Mouse (Mus musculus) left cerebral cortex, adult 2 months (tissue): Measurements from ENCODE around the gene Zfyve28. TPM values are rescaled to one million over a fixed set of nuclear protein-coding genes. Genes with fewer than 3 reads are reported as not detected.
A peak's percentile ranks its signal among the peaks of the same experiment; 100 is the strongest.

Experiments
- DNase-seq, 2 experiments: peaks; one replicate each; pipeline ENCODE4 v3.0.0; 2021 to 2022; ENCODE audit warnings: low spot score in 2 of 2, mixed read lengths in 1 of 2; ENCODE audit errors: extremely low spot score in 1 of 2
- H3K27ac ChIP-seq: fragments of 200-600 bp; 2 replicates; pipeline ENCODE4 v1.8.1; 2022
- H3K4me3 ChIP-seq: fragments of 200-600 bp; 2 replicates; pipeline ENCODE4 v1.8.1; 2022
- CTCF ChIP-seq: fragments of 200-600 bp; IDR thresholded peaks from 2 replicates; pipeline ENCODE4 v1.8.1; 2022; ENCODE audit warnings: antibody characterized with exemption, mild to moderate bottlenecking, moderate library complexity
- intact Hi-C: fragments of 180-260 bp; cut with DNase I; formaldehyde crosslinking; loops from one replicate; pipeline ENCODE4 v1.15.1; 2025
- total RNA-seq, 2 experiments: library from RNA; stranded (reverse); gene quantifications; 2 replicates each; pipeline ENCODE4 v1.2.3; 2021

The Zfyve28 gene
- total RNA-seq, 2 experiments from 2014 or later, result 50.2 to 54.2 TPM

GRCm38 (mm10) chr5:34319491-34320034, 31.3 kb upstream of the Zfyve28 start:
- H3K4me3 ChIP-seq, result no peak overlapping the region
- H3K27ac ChIP-seq, result no peak overlapping the region
- no peak for TF ChIP-seq CTCF
- DNase-seq, result no peak
- intact Hi-C loops, result no loop called here

- Histone ChIP-seq H3K4me3 (no peak overlapping the region), H3K27ac (no peak overlapping the region)
- DNase-seq, result no peak
- TF ChIP-seq CTCF, result no peak
- intact Hi-C loops, result no loop called here
Observed at GRCm38 (mm10) chr5:34309016-34309415, 20.8 kb upstream of the Zfyve28 start.

GRCm38 (mm10) chr5:34302377-34302776, 14.1 kb upstream of the Zfyve28 start:
- DNase-seq, result no peak
- intact Hi-C loops, result no loop called here
- TF ChIP-seq CTCF, result no peak
- Histone ChIP-seq H3K27ac (no peak overlapping the region), H3K4me3 (no peak overlapping the region)

DNA sequence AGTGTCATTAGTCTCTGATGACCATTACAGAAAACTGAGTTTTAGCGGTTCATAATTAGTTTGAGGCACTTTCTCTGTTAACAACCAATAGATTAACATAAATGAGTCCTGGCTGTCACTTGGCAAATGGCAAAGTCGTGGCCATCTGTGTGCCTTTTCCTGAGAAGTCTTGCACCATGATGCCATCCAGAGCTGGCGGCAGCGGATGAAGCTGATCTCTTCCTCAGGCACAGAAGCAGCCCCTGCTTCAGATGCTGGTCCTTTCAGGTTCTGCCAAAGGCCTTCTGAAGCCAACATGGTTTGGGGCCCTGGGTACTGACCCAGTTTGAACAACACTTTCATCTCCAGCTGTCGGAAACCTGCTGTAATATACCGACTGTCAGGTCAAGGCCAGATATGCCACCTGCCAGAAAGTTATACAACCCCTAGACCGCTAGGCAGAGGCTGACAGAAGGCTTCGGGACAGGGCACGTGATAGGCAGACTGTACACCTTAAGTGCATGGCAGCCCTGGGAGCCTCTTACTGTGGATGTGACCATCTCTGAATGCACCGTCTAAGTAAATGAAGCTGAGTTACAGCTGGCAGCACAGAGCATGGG, 10.8 kb upstream of the Zfyve28 start:
- no peak for TF ChIP-seq CTCF
- DNase-seq, result no peak
- Histone ChIP-seq H3K4me3 (no peak overlapping the region), H3K27ac (no peak overlapping the region)
- intact Hi-C loops, result loop anchor here (10.0 kb wide), 1 partner anchor 204 kb away; no protein-coding TSS in a partner anchor

DNA sequence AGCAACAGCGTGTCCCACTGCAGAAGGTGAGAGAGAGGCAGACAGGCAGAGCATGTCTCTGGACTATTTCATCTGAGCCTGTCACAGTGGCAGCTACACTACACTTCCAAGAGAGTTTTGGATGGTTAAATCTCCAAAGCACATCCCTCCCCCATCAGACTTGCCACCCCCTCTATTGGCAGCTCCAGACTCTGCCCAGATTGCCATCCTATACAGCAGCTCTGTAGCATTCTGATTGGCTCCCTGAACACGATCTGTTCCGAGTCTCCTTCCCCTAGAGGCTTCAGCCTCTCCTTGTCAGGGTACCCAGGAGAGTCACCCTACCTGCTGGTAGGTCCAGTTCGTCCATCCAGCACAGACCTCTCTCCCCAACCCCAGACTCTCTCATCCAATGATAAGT, 9.8 kb upstream of the Zfyve28 start:
- no peak for TF ChIP-seq CTCF
- no peak for DNase-seq
- intact Hi-C loops, result loop anchor here (10.0 kb wide), 1 partner anchor 203 kb away; no protein-coding TSS in a partner anchor
- Histone ChIP-seq H3K27ac (0 out of 2 replicates have a peak overlapping the region, but pooled peaks have one; percentile 5), H3K4me3 (no peak overlapping the region)

GRCm38 (mm10) chr5:34295141-34295540, 6.9 kb upstream of the Zfyve28 start:
- H3K27ac ChIP-seq, result no peak overlapping the region
- no peak for TF ChIP-seq CTCF
- no peak overlapping the region for H3K4me3 ChIP-seq
- intact Hi-C loops, result loop anchor here (10.0 kb wide), 1 partner anchor 200 kb away; no protein-coding TSS in a partner anchor
- DNase-seq, result no peak

DNA sequence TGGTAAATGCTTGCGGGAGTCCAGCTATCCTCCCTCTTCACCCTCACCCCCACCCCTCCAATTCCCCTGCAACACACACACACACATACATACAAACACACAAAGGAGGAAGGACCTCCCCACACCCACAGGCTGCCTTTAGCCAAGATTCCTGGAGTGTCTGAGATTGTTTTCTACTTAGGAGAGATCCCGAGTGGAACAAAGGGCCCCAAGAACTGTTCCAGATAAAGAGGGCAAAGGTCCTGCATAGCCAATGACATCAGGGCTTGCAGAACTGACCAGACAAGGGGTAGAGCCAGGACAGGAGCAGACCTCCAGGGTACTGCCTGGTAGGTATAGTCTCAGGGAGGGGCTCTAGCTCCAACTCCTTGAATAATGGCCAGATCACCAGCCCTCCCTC, 6.4 kb upstream of the Zfyve28 start:
- no peak for TF ChIP-seq CTCF
- Histone ChIP-seq H3K27ac (no peak overlapping the region), H3K4me3 (no peak overlapping the region)
- DNase-seq, result no peak
- intact Hi-C loops, result loop anchor here (10.0 kb wide), 1 partner anchor 200 kb away; no protein-coding TSS in a partner anchor

DNA sequence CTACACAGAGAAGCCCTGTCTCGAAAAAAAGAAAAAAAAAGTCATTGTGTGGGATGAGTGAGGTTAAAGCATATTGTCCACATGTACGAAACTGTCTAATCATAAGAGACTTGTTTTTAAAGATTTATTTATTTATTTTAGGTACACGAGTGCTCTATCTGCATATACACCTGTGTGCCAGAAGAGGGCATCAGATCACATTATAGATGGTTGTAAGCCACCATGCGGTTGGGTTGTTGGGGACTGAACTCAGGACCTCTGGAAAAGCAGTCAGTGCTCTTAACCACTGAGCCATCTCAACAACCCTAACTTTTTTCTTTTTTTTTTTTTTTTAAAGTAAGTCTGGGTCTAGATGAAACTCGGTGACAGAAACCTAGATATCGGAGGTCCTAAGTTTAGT, 5.1 kb upstream of the Zfyve28 start:
- intact Hi-C loops, result loop anchor here (10.0 kb wide), 1 partner anchor 199 kb away; no protein-coding TSS in a partner anchor
- Histone ChIP-seq H3K4me3 (no peak overlapping the region), H3K27ac (no peak overlapping the region)
- no peak for DNase-seq
- TF ChIP-seq CTCF, result peak; percentile 35

- no peak for TF ChIP-seq CTCF
- peak overlapping the region; percentile 54 for H3K4me3 ChIP-seq
Observed at GRCm38 (mm10) chr5:34289286-34289685, 1.0 kb upstream of the Zfyve28 start.

DNA sequence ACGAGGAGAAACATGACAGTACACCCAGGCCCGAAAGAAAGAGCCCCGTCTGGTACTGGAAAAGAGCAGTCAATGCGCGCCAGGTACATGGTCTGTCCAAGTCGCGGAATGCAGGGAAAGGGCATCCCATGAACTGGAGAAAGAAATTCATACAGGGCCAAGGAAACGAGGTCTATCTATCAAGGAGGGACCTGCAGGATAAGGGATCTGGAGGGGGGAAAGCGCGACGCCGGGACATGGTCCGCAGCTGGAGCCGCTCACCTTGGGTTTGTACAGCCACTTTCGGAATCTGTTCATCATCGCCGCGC, 457 bp downstream of the Zfyve28 start:
- no peak for DNase-seq
- H3K4me3 ChIP-seq, result peak overlapping the region; percentile 54
- TF ChIP-seq CTCF, result no peak
- peak overlapping the region; percentile 88 for H3K27ac ChIP-seq
- intact Hi-C loops, result loop anchor here (2.0 to 5.0 kb wide), 3 partner anchors 49 to 290 kb away; partner anchors contain the start of genes Nat8l and Rnf4

More at GRCm38 (mm10) chr5:34289286-34289685, 1.0 kb upstream of the Zfyve28 start:
- H3K27ac ChIP-seq, result peak overlapping the region; percentile 44; the same call in 1 of the 2 replicates
- intact Hi-C loops, result loop anchor here (2.0 to 5.0 kb wide), 2 partner anchors 48 to 292 kb away; partner anchors contain the start of genes Nat8l and Rnf4
- no peak for DNase-seq

GRCm38 (mm10) chr5:34287001-34287837, 1.0 kb downstream of the Zfyve28 start:
- DNase-seq, result peak in 1 of 2 experiments; percentile 42
- TF ChIP-seq CTCF, result no peak
- Histone ChIP-seq H3K4me3 (peak overlapping the region; percentile 54), H3K27ac (peak overlapping the region; percentile 88)
- intact Hi-C loops, result loop anchor here (2.0 to 5.0 kb wide), 2 partner anchors 76 to 290 kb away; partner anchors contain the start of gene Nat8l

GRCm38 (mm10) chr5:34286516-34286915, 1.7 kb downstream of the Zfyve28 start:
- no peak for TF ChIP-seq CTCF
- Histone ChIP-seq H3K27ac (peak overlapping the region; percentile 88), H3K4me3 (peak overlapping the region; percentile 54)
- DNase-seq, result no peak
- intact Hi-C loops, result loop anchor here (2.0 to 5.0 kb wide), 2 partner anchors 76 to 289 kb away; partner anchors contain the start of gene Nat8l
